Mouse (Mus musculus) midbrain, embryonic 15.5 days (tissue): ENCODE data around the gene Mfap4. TPM values are rescaled to one million over a fixed set of nuclear protein-coding genes. Genes with fewer than 3 reads are reported as not detected.
A peak's percentile ranks its signal among the peaks of the same experiment; 100 is the strongest.

Experiments
- ATAC-seq: fragments of 200-750 bp; cut with Nextera tagmentation; replicated peaks from 2 replicates; pipeline ENCODE4 v1.8.0; 2017; ENCODE audit warnings: moderate TSS enrichment
- H3K27ac ChIP-seq: fragments of 300-500 bp; sonication (generic); 2 replicates; pipeline ENCODE4 v1.5.1; 2015; ENCODE audit warnings: mild to moderate bottlenecking, inconsistent platforms
- H3K27me3 ChIP-seq: fragments of 300-500 bp; sonication (generic); replicated peaks from 2 replicates; pipeline ENCODE4 v1.6.1; 2015; ENCODE audit warnings: inconsistent platforms
- H3K36me3 ChIP-seq: fragments of 300-500 bp; sonication (generic); replicated peaks from 2 replicates; pipeline ENCODE4 v1.6.1; 2015; ENCODE audit warnings: inconsistent platforms
- H3K4me1 ChIP-seq: fragments of 300-500 bp; sonication (generic); 2 replicates; pipeline ENCODE4 v1.6.1; 2015; ENCODE audit warnings: inconsistent platforms
- H3K4me2 ChIP-seq: fragments of 300-500 bp; sonication (generic); 2 replicates; pipeline ENCODE4 v1.6.1; 2015; ENCODE audit warnings: inconsistent platforms, mild to moderate bottlenecking, moderate library complexity
- H3K4me3 ChIP-seq: fragments of 300-500 bp; sonication (generic); 2 replicates; pipeline ENCODE4 v1.5.1; 2015; ENCODE audit warnings: mild to moderate bottlenecking, inconsistent platforms
- H3K9ac ChIP-seq: fragments of 300-500 bp; sonication (generic); 2 replicates; pipeline ENCODE4 v1.6.1; 2015; ENCODE audit warnings: mild to moderate bottlenecking, inconsistent platforms
- H3K9me3 ChIP-seq: fragments of 300-500 bp; sonication (generic); 2 replicates; pipeline ENCODE4 v1.6.1; 2016; ENCODE audit warnings: inconsistent platforms
- WGBS: fragments of 180-500 bp; shearing (Covaris S2); methylation state at CpG from one replicate; pipeline ENCODE4 v1.1.7; 2015; ENCODE audit warnings: mixed read lengths; 5-methylcytosine and 5-hydroxymethylcytosine counted together
- polyA plus RNA-seq: library from polyadenylated mRNA; unstranded; fragments of >200 nt; fragmentation: Nextera tagmentation; extraction: Ambion mirVana; gene quantifications from 2 replicates; pipeline ENCODE4 v1.2.1, GENCODE M21; 2015

Mfap4 gene
- polyA plus RNA-seq, 1 experiment from 2014 or later, result 23.5 TPM

- no peaks in the 10 kb centered on the region for H3K9me3 ChIP-seq
- H3K4me3 ChIP-seq, result no peak overlapping the region
- ATAC-seq, result no peak
- no peaks in the 10 kb centered on the region for H3K27me3 ChIP-seq
- H3K4me2 ChIP-seq, result no peak overlapping the region
- peaks cover 11% of the 10 kb centered on the region for H3K4me1 ChIP-seq
- no peaks in the 10 kb centered on the region for H3K36me3 ChIP-seq
- WGBS, result 74% methylated on average over 1 of the region's 1 CpGs
- no peak overlapping the region for H3K9ac ChIP-seq
- H3K27ac ChIP-seq, result no peak overlapping the region
Measured at GRCm38 (mm10) chr11:61497490-61497889, 12.3 kb downstream of the Mfap4 start.

GRCm38 (mm10) chr11:61498736-61499504 lies 13.7 kb downstream of the Mfap4 start:
- no peaks in the 10 kb centered on the region for H3K9me3 ChIP-seq
- no peak overlapping the region for H3K4me2 ChIP-seq
- no peak for ATAC-seq
- H3K4me3 ChIP-seq, result no peak overlapping the region
- H3K9ac ChIP-seq, result no peak overlapping the region
- H3K27me3 ChIP-seq, result no peaks in the 10 kb centered on the region
- H3K27ac ChIP-seq, result no peak overlapping the region
- 83% methylated on average over 6 of the region's 6 CpGs for WGBS
- no peaks in the 10 kb centered on the region for H3K36me3 ChIP-seq
- H3K4me1 ChIP-seq, result peaks cover 7% of the 10 kb centered on the region

GRCm38 (mm10) chr11:61503933-61504332 lies 18.7 kb downstream of the Mfap4 start:
- Histone ChIP-seq H3K27me3 (no peaks in the 10 kb centered on the region), H3K4me3 (peak overlapping the region; percentile 56; the same call in 1 of the 2 replicates), H3K4me2 (peak overlapping the region; percentile 68), H3K9ac (peak overlapping the region; percentile 66; the same call in 1 of the 2 replicates), H3K36me3 (no peaks in the 10 kb centered on the region), H3K27ac (peak overlapping the region; percentile 95), H3K4me1 (peaks cover 24% of the 10 kb centered on the region), H3K9me3 (no peaks in the 10 kb centered on the region)
- no peak for ATAC-seq
- 66% methylated on average over 8 of the region's 8 CpGs for WGBS

- Histone ChIP-seq H3K27me3 (no peaks in the 10 kb centered on the region), H3K36me3 (no peaks in the 10 kb centered on the region), H3K9ac (peak within 1 kb of the TSS; percentile 66), H3K9me3 (no peaks in the 10 kb centered on the region), H3K27ac (peak within 1 kb of the TSS; percentile 95), H3K4me1 (peaks cover 24% of the 10 kb centered on the region), H3K4me3 (peak within 1 kb of the TSS; percentile 56), H3K4me2 (peak within 1 kb of the TSS; percentile 68)
- under 1% methylated on average over 39 of the region's 39 CpGs for WGBS
- peak; percentile 95 for ATAC-seq
Measured at GRCm38 (mm10) chr11:61504713-61505257, 19.6 kb downstream of the Mfap4 start, which contains the start of gene B9d1. Gene B9d1, plus strand, starts transcription at chr11:61505144.

- Histone ChIP-seq H3K27me3 (no peaks in the 10 kb centered on the region), H3K9ac (no peak overlapping the region), H3K4me2 (no peak overlapping the region), H3K4me1 (no peaks in the 10 kb centered on the region), H3K4me3 (no peak overlapping the region), H3K36me3 (peaks cover 14% of the 10 kb centered on the region), H3K27ac (no peak overlapping the region), H3K9me3 (no peaks in the 10 kb centered on the region)
- 36% methylated on average over 3 of the region's 3 CpGs for WGBS
- no peak for ATAC-seq
Measured at GRCm38 (mm10) chr11:61514953-61515352, 29.7 kb downstream of the Mfap4 start.

GRCm38 (mm10) chr11:61517971-61518370 lies 32.7 kb downstream of the Mfap4 start:
- H3K9me3 ChIP-seq, result no peaks in the 10 kb centered on the region
- H3K27me3 ChIP-seq, result no peaks in the 10 kb centered on the region
- WGBS, result 92% methylated on average over 1 of the region's 1 CpGs
- peaks cover 14% of the 10 kb centered on the region for H3K36me3 ChIP-seq
- no peak for ATAC-seq
- H3K27ac ChIP-seq, result no peak overlapping the region
- H3K4me1 ChIP-seq, result no peaks in the 10 kb centered on the region
- H3K4me3 ChIP-seq, result no peak overlapping the region
- H3K4me2 ChIP-seq, result no peak overlapping the region
- H3K9ac ChIP-seq, result no peak overlapping the region

DNA sequence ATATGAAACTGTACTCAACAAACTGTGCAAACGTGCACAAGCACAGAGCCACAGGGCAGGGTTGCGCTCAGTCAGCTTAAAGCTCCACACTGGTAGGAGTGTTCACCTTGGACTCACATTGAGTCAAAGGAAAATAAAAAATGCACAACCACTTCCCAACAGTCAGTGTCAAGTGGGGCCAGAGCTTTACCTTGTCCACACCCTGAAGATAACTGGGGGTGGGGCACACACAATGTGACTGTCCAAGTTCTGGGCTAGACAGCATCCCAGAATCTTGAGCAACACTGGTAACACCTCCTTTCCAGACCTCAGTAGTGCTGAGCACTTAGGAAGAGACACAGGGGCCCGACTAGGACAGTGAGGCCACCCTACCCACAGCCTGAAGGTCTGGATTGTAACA lies 33.6 kb downstream of the Mfap4 start:
- no peak overlapping the region for H3K4me2 ChIP-seq
- H3K9ac ChIP-seq, result no peak overlapping the region
- no peak for ATAC-seq
- no peaks in the 10 kb centered on the region for H3K27me3 ChIP-seq
- no peak overlapping the region for H3K27ac ChIP-seq
- no peaks in the 10 kb centered on the region for H3K4me1 ChIP-seq
- WGBS, result 90% methylated on average over 3 of the region's 3 CpGs
- H3K4me3 ChIP-seq, result no peak overlapping the region
- H3K9me3 ChIP-seq, result no peaks in the 10 kb centered on the region
- H3K36me3 ChIP-seq, result peaks cover 14% of the 10 kb centered on the region

DNA sequence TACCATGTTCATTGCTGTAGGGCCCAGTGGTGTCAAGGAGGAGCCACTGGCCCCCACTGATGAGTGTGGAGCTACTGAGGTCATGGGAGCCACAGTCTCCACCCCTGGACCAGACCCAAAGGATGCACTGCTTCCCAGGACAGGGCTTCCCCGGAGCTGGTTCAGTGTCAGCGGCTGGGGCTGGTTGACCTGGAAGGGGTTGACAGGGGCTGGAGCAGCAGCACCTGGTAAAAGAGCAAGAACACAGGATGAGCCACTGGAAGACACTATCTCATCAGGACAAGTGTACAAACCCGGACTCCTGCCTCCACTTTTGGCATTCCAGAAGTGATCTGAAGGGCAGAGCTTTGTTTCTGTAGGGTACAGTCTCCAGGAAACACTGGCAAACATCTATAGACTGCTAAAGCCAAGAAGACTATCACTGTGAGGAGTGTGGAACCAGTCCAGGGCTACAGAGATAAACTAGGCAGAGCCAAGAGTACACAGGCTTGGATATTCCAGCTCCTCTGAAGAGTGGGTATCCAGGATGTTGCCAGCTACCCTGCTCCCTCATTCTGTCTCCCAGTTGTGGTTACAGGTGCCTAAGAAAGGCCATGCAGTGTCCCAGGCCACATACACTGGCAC lies 34.4 kb downstream of the Mfap4 start:
- Histone ChIP-seq H3K9ac (no peak overlapping the region), H3K4me2 (no peak overlapping the region), H3K36me3 (peaks cover 17% of the 10 kb centered on the region), H3K27ac (no peak overlapping the region), H3K4me3 (no peak overlapping the region), H3K4me1 (no peaks in the 10 kb centered on the region), H3K27me3 (no peaks in the 10 kb centered on the region), H3K9me3 (no peaks in the 10 kb centered on the region)
- 94% methylated on average over 3 of the region's 3 CpGs for WGBS
- ATAC-seq, result no peak

DNA sequence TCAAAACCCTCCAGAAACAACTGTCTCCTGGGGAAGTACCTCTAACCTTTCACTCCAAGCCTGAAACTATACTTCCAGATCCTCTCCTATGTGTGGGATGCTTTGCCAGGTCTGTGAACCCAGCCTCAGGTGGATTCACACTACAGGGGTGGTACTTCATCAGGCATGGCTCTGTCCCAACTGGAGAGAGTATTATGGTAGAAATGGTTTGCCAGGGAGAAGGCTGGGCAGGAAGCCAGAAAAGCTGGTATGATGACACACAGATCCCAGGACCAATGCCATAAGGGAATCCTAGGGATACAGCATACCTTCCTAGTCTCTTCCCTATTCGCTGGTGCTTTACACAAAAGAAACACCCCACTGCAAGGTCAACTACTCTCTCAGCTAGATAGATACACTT lies 41.6 kb downstream of the Mfap4 start:
- H3K4me1 ChIP-seq, result peaks cover 9% of the 10 kb centered on the region
- peaks cover 3% of the 10 kb centered on the region; the same call in 1 of the 2 replicates for H3K36me3 ChIP-seq
- no peaks in the 10 kb centered on the region for H3K27me3 ChIP-seq
- 75% methylated on average over 1 of the region's 1 CpGs for WGBS
- no peak overlapping the region for H3K4me2 ChIP-seq
- H3K9ac ChIP-seq, result no peak overlapping the region
- no peak overlapping the region for H3K4me3 ChIP-seq
- no peak for ATAC-seq
- no peak overlapping the region for H3K27ac ChIP-seq
- H3K9me3 ChIP-seq, result no peaks in the 10 kb centered on the region

DNA sequence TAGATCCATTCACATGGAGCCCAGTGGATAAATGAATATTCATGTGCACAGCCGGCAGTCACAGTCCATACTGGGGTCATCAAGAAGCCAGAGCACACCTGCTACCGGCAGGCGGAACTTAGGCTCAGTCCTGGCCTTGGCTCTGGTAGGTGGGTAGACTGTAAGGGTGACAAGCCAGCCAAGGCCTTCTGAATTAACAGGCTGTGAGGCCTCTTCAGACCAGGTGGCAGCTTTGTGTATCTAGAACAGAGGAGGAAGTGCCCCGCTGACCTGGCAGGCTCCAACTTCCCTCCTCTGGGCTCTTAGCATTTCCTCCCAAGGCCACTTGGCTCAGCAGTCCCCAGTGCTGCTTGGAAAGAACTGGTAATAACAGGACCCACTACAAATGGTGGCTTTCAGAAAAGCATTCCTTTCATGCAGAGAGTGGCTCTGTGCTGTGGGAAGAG lies 44.1 kb downstream of the Mfap4 start:
- H3K27me3 ChIP-seq, result no peaks in the 10 kb centered on the region
- WGBS, result 29% methylated on average over 4 of the region's 4 CpGs
- 0 out of 2 replicates have a peak, but pooled peaks cover 2% of the 10 kb centered on the region for H3K36me3 ChIP-seq
- no peak overlapping the region for H3K27ac ChIP-seq
- H3K4me2 ChIP-seq, result no peak overlapping the region
- H3K4me1 ChIP-seq, result peaks cover 9% of the 10 kb centered on the region
- H3K9me3 ChIP-seq, result no peaks in the 10 kb centered on the region
- no peak for ATAC-seq
- H3K9ac ChIP-seq, result no peak overlapping the region
- H3K4me3 ChIP-seq, result no peak overlapping the region

DNA sequence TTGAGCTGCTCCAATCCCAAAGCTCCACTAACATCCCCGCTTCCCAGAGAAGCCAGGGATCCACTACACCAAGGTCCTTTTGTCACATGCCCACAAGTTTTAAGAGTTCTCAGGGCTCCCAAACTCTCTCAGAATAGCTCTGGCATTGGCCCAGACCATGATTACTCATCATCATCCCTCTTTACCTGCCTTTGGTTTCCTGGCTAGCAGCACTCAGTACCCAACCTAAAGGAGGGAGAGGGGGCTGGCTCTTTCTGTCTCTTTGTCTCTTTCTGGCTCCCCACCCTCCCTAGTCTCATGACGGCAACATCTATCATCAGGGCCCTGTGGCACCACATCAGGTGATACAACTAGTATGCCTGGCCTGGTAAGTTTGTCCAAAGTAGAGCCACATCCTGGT lies 47.6 kb downstream of the Mfap4 start:
- no peaks in the 10 kb centered on the region for H3K9me3 ChIP-seq
- no peak overlapping the region for H3K4me3 ChIP-seq
- no peak overlapping the region for H3K27ac ChIP-seq
- H3K4me2 ChIP-seq, result no peak overlapping the region
- no peaks in the 10 kb centered on the region for H3K36me3 ChIP-seq
- H3K9ac ChIP-seq, result no peak overlapping the region
- peaks cover 9% of the 10 kb centered on the region for H3K4me1 ChIP-seq
- no peaks in the 10 kb centered on the region for H3K27me3 ChIP-seq
- ATAC-seq, result no peak
- 95% methylated on average over 2 of the region's 2 CpGs for WGBS

GRCm38 (mm10) chr11:61533571-61533970 lies 48.3 kb downstream of the Mfap4 start:
- Histone ChIP-seq H3K4me2 (no peak overlapping the region), H3K36me3 (no peaks in the 10 kb centered on the region), H3K4me3 (no peak overlapping the region), H3K9me3 (no peaks in the 10 kb centered on the region), H3K9ac (no peak overlapping the region), H3K27ac (no peak overlapping the region), H3K27me3 (no peaks in the 10 kb centered on the region), H3K4me1 (peaks cover 9% of the 10 kb centered on the region)
- ATAC-seq, result no peak
- 73% methylated on average over 5 of the region's 5 CpGs for WGBS
